Mouse (Mus musculus) testis, postnatal 14 days (tissue): ENCODE measurements around the gene Trhr2.

Experiments used
- DNase-seq: peaks from one replicate; pipeline ENCODE4 v3.0.0; 2021; ENCODE audit warnings: low spot score

Gene Trhr2

DNA sequence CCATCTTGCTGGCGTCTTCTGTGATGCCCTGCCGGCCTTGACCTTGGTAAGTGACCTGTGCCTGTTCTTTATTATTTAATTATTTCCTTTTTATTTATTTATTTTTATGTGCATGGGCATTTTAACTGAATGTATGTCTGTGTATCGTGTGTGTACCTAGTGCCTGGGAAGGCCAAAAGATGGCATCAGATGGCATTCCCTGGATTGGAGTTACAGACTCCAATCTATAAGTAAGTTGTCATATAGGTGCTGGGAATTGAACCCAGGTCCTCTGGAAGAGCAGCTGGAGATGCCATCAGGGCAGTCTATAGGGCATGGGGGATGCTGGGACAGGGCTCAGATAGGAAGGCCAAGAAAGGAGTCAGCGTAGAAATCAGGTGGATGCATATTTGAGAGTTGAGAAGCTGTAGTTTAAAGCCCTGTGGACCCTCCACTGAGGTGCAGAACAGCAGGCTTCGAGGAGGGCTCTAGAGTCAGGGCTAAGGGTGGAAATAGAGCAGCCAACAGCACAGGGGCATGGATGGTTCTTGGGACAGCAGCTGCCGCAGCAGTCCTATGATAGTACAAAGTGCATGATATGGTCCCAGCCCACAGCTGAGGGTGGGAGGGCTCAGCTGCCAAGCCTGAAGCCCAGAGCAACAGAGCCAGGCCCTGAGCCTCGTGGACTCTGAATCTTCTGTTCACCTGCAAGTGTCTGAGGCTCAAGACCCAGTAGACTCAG lies at the start of gene Trhr2:
TSS of gene Trhr2 (minus strand) at position 51 of the 721 bp plus-strand sequence.
- DNase-seq = no peak

DNA sequence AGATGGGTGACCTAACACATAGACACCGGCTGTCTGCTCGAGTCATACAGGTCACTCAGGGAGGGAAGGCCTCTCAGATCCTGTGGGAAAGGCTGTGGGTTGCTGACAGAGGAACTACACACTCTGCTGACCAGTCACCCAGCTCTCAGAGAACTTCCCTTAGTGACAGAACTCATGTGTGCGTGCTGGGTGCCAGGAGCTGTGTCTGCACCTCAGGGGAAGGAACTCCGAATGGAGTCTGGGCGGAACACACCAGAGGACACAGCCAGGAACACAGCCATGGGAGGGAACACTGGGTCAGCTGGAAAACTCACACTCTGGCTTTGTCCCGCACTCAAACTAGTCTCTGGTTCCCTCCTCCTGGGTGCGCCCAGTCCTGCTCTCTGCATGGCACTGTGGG lies 47.1 kb upstream of the Trhr2 start:
- DNase-seq = no peak

DNA sequence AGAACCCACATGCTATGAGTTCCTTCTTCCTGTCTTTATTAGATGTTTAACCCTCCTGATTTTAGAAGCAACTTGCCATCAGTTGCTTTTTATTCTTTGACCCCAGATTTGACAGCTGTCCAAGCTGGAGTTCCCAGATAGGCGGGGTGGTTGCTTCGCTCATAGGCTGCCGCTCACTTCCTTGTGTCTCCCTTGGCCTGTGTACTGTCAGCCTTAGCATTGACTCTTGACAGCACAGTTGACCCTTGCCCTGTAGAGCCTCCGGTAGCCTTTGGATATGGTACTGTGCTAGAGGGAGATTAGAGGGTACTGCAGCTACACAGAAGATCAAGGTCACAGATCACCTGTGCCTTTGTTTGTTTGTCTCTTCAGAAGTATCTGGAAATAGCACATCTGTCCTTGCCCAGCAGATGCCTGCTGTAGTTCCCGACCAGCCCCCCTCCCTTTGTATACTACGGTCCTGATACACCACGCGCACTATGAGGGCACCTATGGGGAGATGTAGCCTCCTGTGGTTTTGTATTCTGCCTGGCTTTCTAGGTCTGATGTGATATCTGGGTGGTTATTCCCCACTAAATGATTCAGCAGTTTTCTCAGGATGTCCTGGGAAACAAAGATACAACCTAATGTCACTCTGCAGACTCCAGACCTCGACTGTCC lies 44.7 kb upstream of the Trhr2 start:
- no peak for DNase-seq

DNA sequence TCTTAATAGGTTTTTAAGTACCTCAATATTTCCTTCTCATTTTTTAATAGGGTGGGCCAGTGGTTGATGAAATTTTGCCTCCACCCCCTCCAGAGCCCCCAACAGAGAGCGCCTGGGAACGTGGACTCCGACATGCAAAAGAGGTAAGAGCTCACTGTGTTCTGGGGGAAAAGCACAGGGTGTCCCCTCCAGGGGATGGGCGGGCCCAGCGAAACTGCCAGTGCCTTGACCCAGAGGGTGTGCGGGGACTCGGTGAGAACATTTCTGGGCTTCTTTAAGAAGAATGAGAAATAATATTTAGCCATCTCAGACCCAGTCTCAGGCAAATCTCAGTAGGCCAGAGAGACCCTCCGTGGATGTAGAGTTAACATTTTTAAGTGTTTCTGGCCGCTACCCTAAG lies 37.6 kb upstream of the Trhr2 start:
- peak; percentile 69 for DNase-seq

DNA sequence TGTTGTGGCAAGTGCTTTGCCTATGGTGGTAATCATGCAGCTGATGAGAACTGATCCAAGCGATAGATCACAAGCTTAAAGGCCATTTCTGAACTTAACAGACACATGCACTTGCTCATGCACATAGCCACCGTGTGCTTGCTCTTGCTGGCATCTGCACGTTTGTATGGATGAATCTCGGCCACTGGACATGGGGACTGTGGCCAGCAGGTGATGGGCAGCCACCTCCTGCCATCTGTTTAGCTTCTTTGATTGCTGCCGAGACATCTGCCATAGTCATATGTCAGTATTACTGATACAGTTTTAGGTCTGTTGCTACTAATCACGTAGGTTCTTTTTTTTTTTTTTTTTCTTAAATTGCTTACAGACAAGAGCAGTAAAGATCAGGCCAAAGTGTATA lies 34.7 kb upstream of the Trhr2 start:
- DNase-seq = no peak

DNA sequence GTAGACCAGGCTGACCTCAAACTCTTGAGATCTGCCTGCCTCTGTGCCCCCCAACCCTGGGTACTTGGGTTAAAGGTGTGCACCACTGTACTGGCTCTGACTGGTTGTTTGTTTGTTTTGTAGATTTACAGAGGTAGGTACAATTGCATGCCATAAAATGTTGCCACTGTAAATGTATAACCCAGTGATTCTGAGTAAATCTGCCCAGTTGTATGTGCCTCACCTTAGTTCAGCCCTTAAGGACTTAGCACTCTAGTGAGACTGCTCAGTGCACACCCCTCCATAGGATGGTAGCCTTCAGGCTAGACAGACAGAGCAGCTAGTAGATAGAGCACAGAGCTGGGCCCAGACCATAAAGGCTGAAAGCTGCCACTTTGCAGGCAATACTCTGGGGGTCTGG lies 33.2 kb upstream of the Trhr2 start:
- no peak for DNase-seq

DNA sequence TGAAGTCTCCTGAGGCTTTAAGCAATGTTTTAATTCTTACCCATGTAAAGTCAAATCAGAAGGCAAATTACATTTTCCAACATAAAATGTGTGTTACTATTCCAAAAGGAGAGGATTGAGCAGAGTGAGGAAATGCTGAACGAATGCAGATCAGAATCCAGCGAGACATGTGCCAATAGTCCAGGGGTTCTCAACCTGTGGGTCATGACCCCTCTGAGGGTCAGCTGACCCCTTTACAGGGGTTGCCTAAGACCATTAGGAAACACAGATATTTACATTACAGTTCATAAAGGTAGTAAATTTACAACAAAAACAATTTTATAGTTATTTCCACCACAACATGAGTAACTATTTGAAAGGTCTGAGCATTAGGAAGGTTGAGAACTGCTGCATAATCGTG lies 30.2 kb upstream of the Trhr2 start:
- DNase-seq = no peak

DNA sequence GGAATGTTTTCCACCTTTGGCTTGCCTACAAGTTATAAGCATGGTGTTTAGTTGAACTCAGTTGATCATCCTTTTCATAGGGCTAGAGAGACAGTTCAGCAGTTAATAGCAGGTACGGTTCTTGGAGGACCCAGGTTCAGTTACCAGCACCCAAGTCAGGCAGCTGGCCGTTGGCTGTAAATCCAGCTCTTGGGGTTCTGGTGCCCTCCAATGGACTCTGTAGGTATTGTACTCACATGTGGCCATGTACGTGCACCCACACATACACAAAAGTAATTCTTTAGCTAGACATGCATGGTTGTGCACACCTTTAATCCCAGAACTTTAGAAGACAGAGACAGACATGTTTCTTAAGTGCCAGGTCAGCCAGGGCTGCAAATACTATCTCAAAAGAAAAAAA lies 28.8 kb upstream of the Trhr2 start:
- DNase-seq = no peak

DNA sequence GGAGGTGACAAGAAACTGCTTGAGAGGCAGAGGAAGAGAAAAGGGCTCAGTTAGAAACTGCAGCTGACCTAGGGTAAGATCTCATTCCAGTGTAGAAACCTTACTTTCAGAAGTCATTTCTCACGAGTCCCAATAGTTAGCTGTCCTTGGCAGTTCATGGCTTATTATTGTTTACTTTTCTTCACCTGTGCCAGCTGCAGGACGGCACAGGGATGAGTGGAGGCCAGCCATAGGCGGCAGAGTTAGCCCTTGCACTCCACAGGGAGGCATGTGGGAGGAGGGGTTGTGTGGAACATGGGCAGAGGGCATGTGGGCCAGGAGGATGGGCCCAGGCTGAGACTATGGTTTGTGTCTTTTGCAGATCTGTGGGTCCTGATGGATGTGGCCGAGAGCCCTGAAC lies 22.5 kb upstream of the Trhr2 start:
- DNase-seq = no peak

DNA sequence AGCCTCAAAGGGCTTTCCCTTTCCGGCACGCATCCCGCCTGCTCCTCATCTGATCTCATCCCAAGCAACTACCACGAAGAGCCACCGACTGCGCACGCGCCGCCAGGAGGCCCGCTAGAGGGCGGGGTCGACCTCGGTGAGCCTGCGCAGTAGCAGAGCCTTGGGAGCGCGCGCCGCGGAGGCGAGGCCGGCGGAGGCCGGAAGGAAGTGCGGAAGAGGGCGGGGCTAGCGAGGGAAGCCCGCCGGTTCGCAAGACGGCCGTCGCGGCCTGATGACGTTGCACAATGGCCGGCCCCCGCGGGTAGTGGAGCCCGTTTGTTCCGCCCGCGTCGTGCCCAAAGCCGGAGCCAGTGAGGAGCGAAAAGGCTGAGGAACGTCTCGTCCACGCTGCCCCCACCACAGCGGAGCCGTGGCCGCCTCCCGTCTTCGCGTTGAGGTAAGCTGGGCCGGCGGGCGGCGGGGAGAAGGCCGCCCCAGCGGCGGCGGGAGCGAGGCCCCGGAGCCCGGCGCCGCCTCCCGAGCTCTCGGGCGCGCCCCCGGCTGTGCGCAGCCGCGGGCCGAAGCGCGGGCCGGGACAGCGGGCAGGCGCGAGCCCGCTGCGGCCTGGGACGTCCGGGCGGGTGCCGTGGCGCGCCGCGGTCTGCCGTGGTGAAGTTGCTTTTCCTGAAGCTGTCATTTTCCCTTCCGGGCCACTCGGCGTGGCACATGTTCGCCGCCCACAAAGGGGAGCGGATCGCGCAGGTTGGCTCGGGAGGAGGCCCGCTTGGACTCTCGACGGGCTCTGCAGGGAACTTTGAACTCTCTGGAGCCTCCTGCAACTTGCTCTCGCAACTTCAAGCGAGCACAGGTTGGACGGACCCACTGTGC lies 16.1 kb upstream of the Trhr2 start, which contains the start of gene Zc3h18:
TSS of gene Zc3h18 (plus strand) at position 245 of the 867 bp plus-strand sequence.
- peak; percentile 100 for DNase-seq

DNA sequence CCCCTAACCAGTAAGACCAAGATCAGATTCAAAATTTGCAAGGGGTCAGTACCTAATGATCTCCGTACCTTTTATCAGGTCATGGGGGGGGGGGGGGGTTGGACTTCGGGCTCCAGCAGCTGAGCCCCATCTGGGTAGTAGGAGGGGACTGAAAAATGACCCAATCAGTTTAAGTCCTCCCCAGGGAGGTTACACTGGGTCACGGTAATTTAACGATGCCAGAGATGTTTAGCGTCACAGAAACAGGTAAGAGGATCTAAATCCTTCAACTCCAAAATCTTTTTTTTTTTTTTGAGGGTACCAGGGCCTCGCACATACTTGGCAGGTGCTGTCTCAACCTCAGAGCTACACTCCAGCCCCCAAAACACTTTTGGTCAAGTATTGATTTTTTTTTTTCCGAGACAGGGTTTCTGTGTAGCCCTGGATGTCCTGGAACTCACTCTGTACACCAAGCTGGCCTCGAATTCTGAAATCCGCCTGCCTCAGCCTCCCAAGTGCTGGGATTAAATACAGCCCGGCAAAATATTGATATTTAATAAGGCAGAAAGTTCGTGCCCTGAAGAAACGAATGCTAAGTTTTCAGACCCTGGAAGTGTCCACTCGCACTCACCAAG lies 15.3 kb upstream of the Trhr2 start:
- DNase-seq = no peak

DNA sequence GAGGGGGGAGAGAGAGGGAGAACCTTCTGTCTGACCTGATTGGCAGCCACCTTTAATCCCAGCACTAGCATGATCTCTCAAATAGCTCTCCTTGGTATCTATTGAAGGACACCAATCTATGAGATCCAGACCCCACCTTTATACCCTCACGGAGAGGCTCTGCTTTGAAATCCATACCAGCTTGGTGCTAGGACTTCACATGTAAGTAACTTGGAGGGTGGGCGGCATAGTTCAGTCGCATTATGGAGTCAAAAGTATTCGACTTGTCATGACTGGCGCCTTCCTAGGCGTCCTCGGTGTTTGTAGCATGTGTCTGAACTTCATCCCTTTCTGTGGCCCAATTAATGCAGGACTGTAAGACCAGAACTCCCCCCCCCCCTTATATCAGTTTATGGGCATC lies 14.8 kb upstream of the Trhr2 start:
- no peak for DNase-seq

DNA sequence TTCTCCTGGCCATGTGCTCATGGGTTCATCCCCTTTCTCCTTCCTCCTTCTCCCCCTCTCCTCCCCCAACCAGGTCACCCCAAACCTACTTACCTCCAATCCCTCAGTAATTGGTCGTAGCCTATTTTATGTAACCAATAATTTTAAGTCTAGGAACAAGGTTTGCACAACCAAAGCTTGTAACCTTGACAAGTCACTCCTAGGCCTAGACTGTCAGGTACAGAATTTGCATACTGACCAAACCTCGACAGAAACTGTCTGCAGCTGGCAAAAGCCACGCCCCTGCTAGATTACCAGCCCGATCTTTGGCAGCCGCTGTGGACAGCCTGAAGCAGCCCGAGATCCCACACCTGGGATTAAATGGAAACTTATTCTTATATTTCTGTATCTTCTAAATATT lies 11.2 kb upstream of the Trhr2 start:
- no peak for DNase-seq

DNA sequence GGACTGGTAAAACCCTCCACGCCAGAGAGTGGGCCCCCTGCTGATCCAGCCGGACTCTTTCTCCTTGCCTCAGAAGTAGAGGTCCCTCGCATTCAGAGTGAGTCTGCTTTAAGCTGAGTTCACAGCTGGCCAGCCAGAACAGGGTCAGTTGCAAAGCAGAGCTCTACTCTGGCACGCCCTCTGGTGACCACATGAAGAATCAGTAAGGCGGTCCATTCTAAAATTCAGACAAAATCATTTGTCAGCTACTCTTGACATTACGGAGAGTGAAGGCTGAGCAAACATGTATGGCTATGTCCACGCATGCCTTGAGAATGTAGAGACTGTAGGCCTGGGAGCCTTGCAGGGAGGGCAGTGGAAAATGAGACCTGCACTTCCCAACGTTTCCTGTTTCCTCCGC lies 9.1 kb upstream of the Trhr2 start:
- peak; percentile 34 for DNase-seq

DNA sequence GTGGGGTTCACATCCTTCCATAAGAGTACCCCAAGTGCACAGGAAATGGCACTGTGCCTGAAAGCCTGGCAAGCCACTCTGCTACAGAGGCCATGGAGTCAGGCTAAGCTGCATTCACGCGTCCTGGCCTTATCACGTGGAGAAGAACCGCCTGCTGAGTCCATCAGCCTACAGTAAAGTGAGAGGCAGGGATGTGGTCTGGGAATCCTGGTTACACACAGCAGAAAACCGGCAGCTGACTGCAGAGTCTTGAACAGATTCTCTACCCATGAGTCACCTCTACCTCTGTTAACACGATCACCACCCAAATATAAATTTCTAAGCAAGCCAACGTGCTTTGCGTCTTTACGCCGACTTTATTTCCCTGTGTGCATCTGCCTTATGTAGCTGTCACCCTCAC lies 7.9 kb upstream of the Trhr2 start:
- DNase-seq = no peak

DNA sequence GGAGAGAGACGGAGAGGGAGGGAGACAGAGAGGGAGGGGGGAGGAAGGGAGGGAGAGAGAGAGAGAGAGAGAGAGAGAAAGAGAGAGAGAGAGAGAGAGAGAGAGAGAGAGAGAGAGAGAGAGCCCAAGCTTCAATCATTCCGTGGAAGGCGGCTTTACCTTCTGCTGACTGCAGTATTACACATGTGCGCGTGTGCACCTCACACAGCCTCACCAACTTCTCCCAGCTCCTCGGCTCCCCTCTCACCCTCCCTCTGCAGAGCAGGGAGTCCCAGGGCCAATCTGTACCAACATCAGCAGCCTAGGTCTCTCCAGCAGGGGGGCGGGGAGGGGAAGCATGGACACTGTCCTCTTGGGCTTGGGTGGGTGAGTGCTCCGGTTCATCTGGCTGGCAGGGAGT lies 2.4 kb upstream of the Trhr2 start:
- DNase-seq = no peak

DNA sequence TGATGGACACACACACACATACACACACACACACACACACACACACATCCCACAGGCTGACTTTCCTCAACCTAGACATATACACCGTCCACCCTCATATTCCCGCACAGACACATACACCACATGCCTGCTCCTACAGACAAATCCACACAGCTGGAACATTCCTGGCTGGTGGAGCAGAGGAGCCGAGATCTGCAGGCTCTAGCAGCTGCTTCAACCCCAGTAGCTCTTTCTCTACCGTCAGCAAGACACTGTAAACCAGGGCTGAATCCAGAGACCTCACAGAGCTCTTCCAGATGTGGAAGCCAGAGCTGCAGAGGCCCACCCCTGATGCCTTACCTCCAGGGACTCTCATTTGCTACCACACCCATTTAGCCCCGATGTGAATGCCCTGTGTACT lies 1.7 kb upstream of the Trhr2 start:
- DNase-seq = no peak

DNA sequence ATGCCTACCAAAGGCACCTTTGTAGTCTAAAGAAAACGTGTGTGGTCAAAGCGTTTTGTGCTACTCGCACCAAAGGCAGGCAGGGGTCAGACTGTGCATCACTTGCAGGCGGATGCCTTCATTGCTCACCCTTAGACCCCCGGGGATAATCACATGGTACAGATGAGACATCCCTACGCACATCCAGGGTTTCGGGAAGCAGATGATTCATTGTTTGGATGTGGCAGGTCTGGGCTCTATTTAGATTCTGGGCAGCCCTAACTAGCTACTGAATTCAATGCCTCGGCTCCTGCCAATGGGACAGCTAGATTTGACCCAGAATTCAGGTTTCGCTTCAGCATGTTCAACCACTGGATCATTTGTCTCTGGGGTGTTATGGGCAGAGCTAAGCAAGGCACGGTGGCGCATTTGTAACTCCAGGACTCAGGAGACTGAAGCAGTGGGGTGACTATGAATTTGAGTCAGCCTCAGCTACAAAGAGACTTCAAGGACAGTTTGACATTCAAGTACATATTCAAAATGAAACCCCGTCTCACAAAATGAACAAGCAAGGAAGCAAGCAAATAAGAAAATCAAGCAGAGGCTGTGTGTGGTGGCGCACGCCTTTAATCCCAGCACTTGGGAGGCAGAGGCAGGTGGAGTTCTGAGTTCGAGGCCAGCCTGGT lies 1.3 kb downstream of the Trhr2 start:
- no peak for DNase-seq

DNA sequence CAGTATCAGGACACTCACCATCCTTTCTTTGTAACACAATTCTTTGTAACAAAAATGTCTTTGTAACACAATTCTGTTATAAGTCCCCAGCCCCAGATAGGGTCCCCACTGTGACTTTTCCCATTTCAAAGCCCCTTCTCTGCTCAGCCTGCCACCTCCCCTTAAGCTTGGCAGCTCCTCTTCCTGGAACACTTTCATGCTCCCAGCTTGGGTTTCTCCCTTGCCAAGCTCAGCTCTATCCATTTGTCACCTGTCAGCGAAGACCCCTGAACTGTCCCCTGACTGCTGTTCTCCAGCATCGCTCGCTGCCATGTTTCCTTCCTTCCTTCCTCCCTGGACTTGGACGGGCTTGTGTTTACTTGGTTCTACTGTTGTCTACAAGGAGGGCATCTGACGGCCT lies 2.9 kb downstream of the Trhr2 start:
- DNase-seq = no peak

DNA sequence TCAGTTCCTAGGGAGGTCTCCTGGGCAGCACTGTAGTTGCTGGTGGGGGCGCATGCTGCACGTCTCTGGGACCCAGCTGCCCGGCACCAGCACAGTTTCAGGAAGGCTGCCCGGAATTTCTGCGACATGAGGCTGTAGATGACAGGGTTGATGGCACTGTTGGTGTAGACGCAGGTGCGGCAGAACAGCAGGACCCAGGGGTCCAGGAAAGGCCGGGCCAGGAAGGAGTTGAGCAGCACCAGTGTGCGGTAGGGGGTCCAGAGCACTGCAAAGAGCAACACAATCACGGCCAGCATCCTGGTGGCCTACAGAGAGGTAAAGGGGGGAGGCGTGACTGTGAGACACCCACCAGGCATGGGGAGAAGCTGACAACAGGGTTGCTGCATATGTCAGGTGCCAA lies 3.3 kb downstream of the Trhr2 start:
- no peak for DNase-seq

DNA sequence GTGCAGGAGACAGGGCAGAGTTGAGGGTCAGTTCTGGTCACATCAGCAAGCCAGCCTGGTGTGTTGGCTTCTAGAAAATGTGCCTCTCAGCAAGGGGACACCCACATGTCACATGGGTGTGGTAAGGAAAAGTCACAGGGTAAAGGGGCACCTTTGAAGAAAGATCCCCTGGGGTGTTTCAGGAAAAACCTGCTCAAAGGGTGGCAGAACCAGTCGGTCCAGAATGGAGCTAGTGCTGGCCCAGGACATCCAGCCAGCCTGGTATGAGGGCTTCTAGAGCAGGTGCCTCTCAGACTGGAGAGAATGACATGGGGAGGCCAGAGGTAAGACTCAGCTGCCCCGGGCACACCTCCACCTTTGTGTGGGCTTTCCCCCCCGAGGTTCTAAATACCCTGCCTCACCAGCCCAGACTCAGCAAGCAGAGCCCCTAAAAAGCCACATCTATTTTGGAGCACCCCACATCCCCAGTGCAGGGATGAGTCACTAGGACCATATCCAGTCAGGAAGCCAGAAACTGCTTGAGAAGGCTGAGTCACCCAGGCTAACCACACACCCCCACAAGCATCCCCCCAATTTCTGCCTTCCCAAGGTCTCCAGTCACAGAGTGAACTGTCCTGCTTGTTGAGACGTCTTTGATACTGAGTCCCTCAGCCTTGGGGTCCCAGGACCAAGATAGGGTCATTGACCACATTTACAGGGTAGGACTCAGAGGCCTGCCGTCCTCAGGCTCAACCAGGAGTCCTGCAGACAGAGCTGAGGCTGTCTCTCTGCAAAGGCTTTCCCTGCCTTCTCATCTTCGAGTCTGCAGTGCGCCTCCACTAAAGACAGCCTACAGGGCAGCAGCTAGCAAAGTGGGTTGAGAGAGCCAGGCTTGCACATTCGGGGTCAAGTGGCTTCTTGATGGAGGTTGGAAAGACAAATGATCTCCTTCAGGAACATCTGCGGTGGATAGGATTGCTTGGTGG lies 4.6 kb downstream of the Trhr2 start:
- DNase-seq = no peak
